Mouse (Mus musculus) midbrain, embryonic 13.5 days (tissue): Measurements from ENCODE around the gene Hs3st1. TPM values are rescaled to one million over a fixed set of nuclear protein-coding genes. Genes with fewer than 3 reads are reported as not detected.

Experiments used
- ATAC-seq: fragments of 200-750 bp; cut with Nextera tagmentation; 2 replicates; pipeline ENCODE4 v1.8.0; 2017; ENCODE audit warnings: mild to moderate bottlenecking, moderate TSS enrichment, moderate library complexity
- H3K27ac ChIP-seq: fragments of 300-500 bp; sonication (generic); 2 replicates; pipeline ENCODE4 v1.5.1; 2015; ENCODE audit warnings: inconsistent platforms, mild to moderate bottlenecking, moderate library complexity
- H3K27me3 ChIP-seq: fragments of 300-500 bp; sonication (generic); 2 replicates; pipeline ENCODE4 v1.6.1; 2015; ENCODE audit warnings: mild to moderate bottlenecking, inconsistent platforms
- H3K36me3 ChIP-seq: fragments of 300-500 bp; sonication (generic); 2 replicates; pipeline ENCODE4 v1.6.1; 2015; ENCODE audit warnings: mild to moderate bottlenecking, inconsistent platforms
- H3K4me1 ChIP-seq: fragments of 300-500 bp; sonication (generic); replicated peaks from 2 replicates; pipeline ENCODE4 v1.6.1; 2015; ENCODE audit warnings: inconsistent platforms
- H3K4me2 ChIP-seq: fragments of 300-500 bp; sonication (generic); replicated peaks from 2 replicates; pipeline ENCODE4 v1.6.1; 2015; ENCODE audit warnings: moderate library complexity, mild to moderate bottlenecking, inconsistent platforms
- H3K4me3 ChIP-seq: fragments of 300-500 bp; sonication (generic); replicated peaks from 2 replicates; pipeline ENCODE4 v1.5.1; 2015; ENCODE audit warnings: mild to moderate bottlenecking, inconsistent platforms
- H3K9ac ChIP-seq: fragments of 300-500 bp; sonication (generic); replicated peaks from 2 replicates; pipeline ENCODE4 v1.6.1; 2015; ENCODE audit warnings: mild to moderate bottlenecking, inconsistent platforms
- H3K9me3 ChIP-seq: fragments of 300-500 bp; sonication (generic); 2 replicates; pipeline ENCODE4 v1.6.1; 2016; ENCODE audit warnings: mild to moderate bottlenecking, inconsistent platforms
- WGBS: fragments of 180-500 bp; shearing (Covaris S2); methylation state at CpG from one replicate; pipeline ENCODE4 v1.1.7; 2015; 5-methylcytosine and 5-hydroxymethylcytosine counted together
- polyA plus RNA-seq: library from polyadenylated mRNA; unstranded; fragments of >200 nt; fragmentation: Nextera tagmentation; extraction: Ambion mirVana; gene quantifications from 2 replicates; pipeline ENCODE4 v1.2.1, GENCODE M21; 2015

Hs3st1 gene
- polyA plus RNA-seq, 1 experiment from 2014 or later, result 14.1 TPM

- Histone ChIP-seq H3K9ac (no peak overlapping the region), H3K27me3 (no peaks in the 10 kb centered on the region), H3K27ac (no peak overlapping the region), H3K4me1 (0 out of 2 replicates have a peak, but pooled peaks cover 4% of the 10 kb centered on the region), H3K4me3 (no peak overlapping the region), H3K4me2 (no peak overlapping the region), H3K9me3 (no peaks in the 10 kb centered on the region), H3K36me3 (peaks cover 8% of the 10 kb centered on the region)
- 87% methylated on average over 2 of the region's 2 CpGs for WGBS
- no peak for ATAC-seq
These were observed 137.8 kb downstream of the Hs3st1 start for GRCm38 (mm10) chr5:39617354-39617977.

GRCm38 (mm10) chr5:39615202-39615601 lies 140.1 kb downstream of the Hs3st1 start:
- Histone ChIP-seq H3K4me1 (no peaks in the 10 kb centered on the region), H3K4me3 (no peak overlapping the region)
- ATAC-seq, result no peak

GRCm38 (mm10) chr5:39613534-39613933 lies 141.7 kb downstream of the Hs3st1 start:
- no peak overlapping the region for H3K27ac ChIP-seq
- H3K36me3 ChIP-seq, result peaks cover 8% of the 10 kb centered on the region
- H3K27me3 ChIP-seq, result no peaks in the 10 kb centered on the region
- ATAC-seq, result no peak
- 94% methylated on average over 2 of the region's 2 CpGs for WGBS
- H3K9ac ChIP-seq, result no peak overlapping the region
- H3K9me3 ChIP-seq, result no peaks in the 10 kb centered on the region
- H3K4me3 ChIP-seq, result no peak overlapping the region
- H3K4me2 ChIP-seq, result no peak overlapping the region
- no peaks in the 10 kb centered on the region for H3K4me1 ChIP-seq

More at GRCm38 (mm10) chr5:39615202-39615601, 140.1 kb downstream of the Hs3st1 start:
- WGBS, result 91% methylated on average over 7 of the region's 7 CpGs
- H3K27ac ChIP-seq, result no peak overlapping the region
- H3K36me3 ChIP-seq, result peaks cover 8% of the 10 kb centered on the region
- H3K9ac ChIP-seq, result no peak overlapping the region
- no peaks in the 10 kb centered on the region for H3K9me3 ChIP-seq
- H3K27me3 ChIP-seq, result no peaks in the 10 kb centered on the region
- H3K4me2 ChIP-seq, result no peak overlapping the region

GRCm38 (mm10) chr5:39612240-39612639 lies 143.0 kb downstream of the Hs3st1 start:
- Histone ChIP-seq H3K27me3 (no peaks in the 10 kb centered on the region), H3K9ac (no peak overlapping the region), H3K4me3 (no peak overlapping the region), H3K9me3 (no peaks in the 10 kb centered on the region), H3K4me2 (no peak overlapping the region), H3K4me1 (no peaks in the 10 kb centered on the region), H3K27ac (no peak overlapping the region), H3K36me3 (peaks cover 8% of the 10 kb centered on the region)
- ATAC-seq, result no peak
- 83% methylated on average over 2 of the region's 2 CpGs for WGBS

GRCm38 (mm10) chr5:39608260-39608659 lies 147.0 kb downstream of the Hs3st1 start:
- WGBS, result 77% methylated on average over 1 of the region's 1 CpGs
- ATAC-seq, result no peak
- Histone ChIP-seq H3K9me3 (no peaks in the 10 kb centered on the region), H3K27ac (no peak overlapping the region), H3K36me3 (no peaks in the 10 kb centered on the region), H3K4me2 (no peak overlapping the region), H3K9ac (no peak overlapping the region), H3K4me1 (no peaks in the 10 kb centered on the region), H3K27me3 (no peaks in the 10 kb centered on the region), H3K4me3 (no peak overlapping the region)

- no peak overlapping the region for H3K9ac ChIP-seq
- H3K4me2 ChIP-seq, result no peak overlapping the region
- H3K9me3 ChIP-seq, result no peaks in the 10 kb centered on the region
- H3K4me3 ChIP-seq, result no peak overlapping the region
- H3K27me3 ChIP-seq, result no peaks in the 10 kb centered on the region
- no peak overlapping the region for H3K27ac ChIP-seq
- ATAC-seq, result no peak
- no peaks in the 10 kb centered on the region for H3K4me1 ChIP-seq
- WGBS, result 59% methylated on average over 2 of the region's 2 CpGs
- H3K36me3 ChIP-seq, result no peaks in the 10 kb centered on the region
These were observed 160.5 kb downstream of the Hs3st1 start for GRCm38 (mm10) chr5:39594737-39595136.
